Mouse (Mus musculus) gastrocnemius, adult 18-20 months (tissue): ENCODE measurements around the gene Gm21319. TPM values are rescaled to one million over a fixed set of nuclear protein-coding genes. Genes with fewer than 3 reads are reported as not detected.
"Not testable (repeated sequence)": the region's sequence is repeated elsewhere in the genome, so short reads cannot be mapped to it uniquely, and the experiment has no call there.

Experiments used
- DNase-seq: peaks from one replicate; pipeline ENCODE4 v3.0.0; 2021; ENCODE audit warnings: low spot score
- long read RNA-seq, 2 experiments: library from polyadenylated mRNA; stranded (forward); transcript quantifications; one replicate each; pipeline ENCODE4 v2.0.0; 2021
- total RNA-seq, 2 experiments: library from RNA; stranded (reverse); gene quantifications; 2 replicates each; pipeline ENCODE4 v1.2.3; 2021

Gene Gm21319
- not detected for total RNA-seq
- long read RNA-seq, experiment 1: 0 reads
- long read RNA-seq, experiment 2: 0 reads

DNA sequence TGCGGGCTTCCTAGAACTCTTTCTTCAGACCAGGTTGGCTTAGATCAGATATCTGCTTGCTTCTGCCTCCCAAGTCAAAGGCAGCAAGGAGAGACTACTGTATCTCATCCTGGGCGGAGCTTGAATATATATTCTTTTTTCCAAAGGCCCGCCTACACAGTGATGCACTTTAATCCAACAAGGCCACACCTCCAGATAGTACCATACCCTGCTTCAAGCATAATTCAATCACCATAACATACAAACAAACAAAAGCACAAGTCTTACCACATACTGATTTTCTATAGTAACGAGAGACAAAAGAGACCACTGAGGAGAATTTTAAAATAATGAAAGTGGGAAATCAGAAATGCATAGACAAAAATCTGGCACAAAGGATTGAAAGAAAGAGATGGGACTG lies at the start of gene Gm21319:
Gm21319 (minus strand) TSS at position 101 of the 400 bp plus-strand sequence.
- not testable (repeated sequence) for DNase-seq

DNA sequence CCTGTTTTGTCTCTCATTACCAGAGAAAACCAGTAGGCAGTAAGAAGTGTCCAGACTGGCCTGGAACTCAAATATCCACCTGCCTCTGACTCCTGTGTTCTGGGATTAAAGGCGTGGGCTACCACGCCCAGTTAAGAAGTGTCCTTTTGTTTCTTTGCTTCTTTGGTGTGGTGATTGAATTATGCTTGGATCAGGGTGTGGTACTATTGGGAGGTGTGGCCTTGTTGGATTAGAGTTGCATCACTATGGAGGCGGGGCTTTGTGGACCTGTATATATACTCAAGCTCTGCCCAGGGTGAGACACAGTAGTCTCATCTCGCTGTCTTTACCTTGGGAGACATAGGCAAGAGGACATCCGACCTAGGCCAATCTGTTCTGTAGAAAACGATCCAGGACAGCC lies 40.7 kb upstream of the Gm21319 start, which contains the start of gene BB287469:
BB287469 (plus strand) TSS at position 301 of the 400 bp plus-strand sequence.
- DNase-seq: not testable (repeated sequence)

DNA sequence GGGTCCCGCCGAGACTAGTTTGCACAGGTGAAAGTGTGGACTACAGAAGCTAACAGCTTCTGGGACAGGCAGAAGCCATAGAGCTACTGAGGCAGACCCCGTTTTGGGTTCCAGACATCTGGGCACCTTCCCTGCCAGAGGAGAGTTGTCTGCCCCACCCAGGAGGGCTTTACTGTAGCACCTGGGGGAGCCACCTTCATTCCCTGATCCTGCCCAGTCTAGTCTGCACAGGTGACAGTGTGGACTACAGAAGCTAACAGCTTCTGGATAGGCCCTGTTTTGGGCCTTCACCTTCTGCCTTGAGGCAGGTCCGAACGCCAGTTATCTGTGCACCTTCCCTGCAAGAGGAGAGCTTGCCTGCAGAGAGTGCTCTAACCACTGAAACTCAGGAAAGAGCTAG lies 22.4 kb upstream of the Gm21319 start:
- not testable (repeated sequence) for DNase-seq

DNA sequence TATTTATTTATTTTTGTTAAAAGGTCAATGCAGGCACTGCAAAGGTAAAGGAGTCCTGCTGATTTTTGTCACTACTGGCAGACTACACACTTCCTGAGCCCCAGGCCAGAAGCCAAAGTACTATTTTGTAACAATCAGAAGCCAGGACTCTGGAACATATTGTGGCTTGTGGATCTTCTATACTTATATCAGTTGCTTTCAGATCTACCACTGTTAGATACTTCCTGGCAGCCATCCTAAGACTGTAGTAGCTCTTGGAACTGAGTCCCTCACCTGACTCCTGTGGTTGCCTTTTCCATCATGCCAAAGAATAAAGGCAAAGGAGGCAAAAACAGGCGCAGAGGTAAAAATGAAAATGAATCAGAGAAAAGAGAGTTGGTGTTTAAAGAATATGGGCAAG lies 19.7 kb upstream of the Gm21319 start, which contains the start of gene Gm21936:
Gm21936 (plus strand) TSS at position 301 of the 400 bp plus-strand sequence.
- not testable (repeated sequence) for DNase-seq

Other genes starting within 250 kb of the Gm21319 start
- not detected for gene Oog1, start 173.1 kb downstream of the Gm21319 start, total RNA-seq
- not detected for gene Gm4027, start 156.9 kb downstream of the Gm21319 start, total RNA-seq
- gene Gm16381, start 131.1 kb downstream of the Gm21319 start, total RNA-seq: not detected
- gene Gm21936, start 19.8 kb upstream of the Gm21319 start, total RNA-seq: not detected
- not detected for gene BB287469, start 40.8 kb upstream of the Gm21319 start, total RNA-seq
- gene Gm2001, start 66.6 kb upstream of the Gm21319 start, total RNA-seq: not detected
- not detected for gene Gm2016, start 98.3 kb upstream of the Gm21319 start, total RNA-seq
- not detected for gene Gm2022, start 119.6 kb upstream of the Gm21319 start, total RNA-seq
- gene Gm2035, start 144.1 kb upstream of the Gm21319 start, total RNA-seq: not detected
- gene Gm2042, start 178.3 kb upstream of the Gm21319 start, total RNA-seq: not detected
- gene Gm2075, start 236.1 kb upstream of the Gm21319 start, total RNA-seq: not detected
- gene Gm6803, start 243.0 kb upstream of the Gm21319 start, total RNA-seq: not detected